Mouse (Mus musculus): ENCODE measurements at regions not wholly inside any gene's neighbourhood (a gene's known extent, or its start where the extent isn't known, plus 50 kb on each side); places are given as distances from the start of the nearest gene placed in this dataset.

- no peak for DNase-seq (ENCODE audit: low spot score in 2 of 2)
Observed at GRCm38 (mm10) chr9:98791709-98792108, 50.6 kb upstream of the Prr23a1 start.

DNA sequence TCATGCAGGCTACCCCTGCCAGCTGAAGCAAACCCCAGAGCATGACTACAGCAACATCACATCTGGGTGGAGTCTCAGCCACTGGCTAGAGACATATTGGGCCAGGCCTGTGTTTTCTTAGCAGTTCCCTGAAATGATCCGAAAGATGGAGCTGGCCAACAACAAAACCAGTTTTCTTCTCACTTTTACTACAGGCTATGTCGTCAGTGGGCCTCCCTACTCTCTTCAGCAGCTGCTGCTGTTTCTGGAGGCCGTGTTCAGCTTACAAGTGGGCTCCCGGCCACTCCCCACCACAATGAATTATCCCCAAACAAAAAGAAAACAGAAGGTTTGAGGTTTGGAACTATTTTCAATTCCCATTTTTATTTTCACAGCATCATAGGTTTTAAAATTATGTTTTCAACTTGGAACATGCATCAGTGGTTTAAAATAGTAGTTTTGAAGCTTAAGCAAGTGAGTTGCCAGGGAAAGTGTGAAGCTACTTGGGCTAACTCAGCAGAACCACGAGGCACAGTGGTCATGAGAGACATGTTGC lies 68.6 kb upstream of the Prr23a1 start:
- DNase-seq (ENCODE audit: low spot score in 2 of 2): peak; percentile 12 to 14

GRCm38 (mm10) chr9:98773212-98773611 lies 69.1 kb upstream of the Prr23a1 start:
- DNase-seq (ENCODE audit: low spot score in 2 of 2): no peak

DNA sequence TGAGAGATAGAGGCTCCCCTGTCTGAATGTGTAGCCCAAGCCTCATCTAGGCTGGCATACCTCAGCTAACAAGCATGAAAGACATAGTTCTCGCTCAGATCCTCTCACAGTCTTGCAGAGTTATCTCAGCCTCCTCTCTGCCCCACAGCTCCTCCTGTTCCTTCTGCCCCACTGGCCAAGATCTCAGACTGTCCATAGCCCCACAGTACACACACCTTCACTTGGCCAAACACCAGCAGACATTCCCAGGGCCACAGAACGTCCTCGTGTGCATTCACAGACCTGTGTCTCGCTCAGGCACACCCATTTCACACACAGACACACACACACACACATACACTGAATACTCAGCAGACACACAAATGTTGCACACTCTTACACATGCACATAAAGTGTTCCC lies 87.5 kb upstream of the Prr23a1 start:
- DNase-seq (ENCODE audit: low spot score in 2 of 2): no peak

GRCm38 (mm10) chr9:98753356-98753953 lies 88.8 kb upstream of the Prr23a1 start:
- DNase-seq (ENCODE audit: low spot score in 2 of 2): no peak

DNA sequence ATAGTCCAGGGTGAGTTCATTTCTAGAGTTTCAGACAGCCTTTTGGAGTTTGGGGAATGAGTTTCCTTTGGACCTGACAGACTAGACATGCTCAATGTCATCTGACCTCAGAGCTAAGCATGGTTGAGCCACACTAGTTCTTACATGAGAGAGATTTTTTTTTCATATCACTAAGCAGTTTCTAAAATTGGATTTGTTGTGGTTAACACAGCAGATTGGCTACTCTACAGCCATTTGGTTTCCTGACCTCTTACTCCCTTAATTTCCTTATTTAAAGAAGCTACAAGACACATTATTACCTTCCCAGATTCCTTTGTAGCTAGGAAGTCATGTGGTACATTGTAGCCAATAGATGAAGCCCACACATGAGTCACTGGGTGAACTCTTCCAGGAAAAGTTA lies 98.5 kb upstream of the Prr23a1 start:
- no peak for DNase-seq (ENCODE audit: low spot score in 2 of 2)

DNA sequence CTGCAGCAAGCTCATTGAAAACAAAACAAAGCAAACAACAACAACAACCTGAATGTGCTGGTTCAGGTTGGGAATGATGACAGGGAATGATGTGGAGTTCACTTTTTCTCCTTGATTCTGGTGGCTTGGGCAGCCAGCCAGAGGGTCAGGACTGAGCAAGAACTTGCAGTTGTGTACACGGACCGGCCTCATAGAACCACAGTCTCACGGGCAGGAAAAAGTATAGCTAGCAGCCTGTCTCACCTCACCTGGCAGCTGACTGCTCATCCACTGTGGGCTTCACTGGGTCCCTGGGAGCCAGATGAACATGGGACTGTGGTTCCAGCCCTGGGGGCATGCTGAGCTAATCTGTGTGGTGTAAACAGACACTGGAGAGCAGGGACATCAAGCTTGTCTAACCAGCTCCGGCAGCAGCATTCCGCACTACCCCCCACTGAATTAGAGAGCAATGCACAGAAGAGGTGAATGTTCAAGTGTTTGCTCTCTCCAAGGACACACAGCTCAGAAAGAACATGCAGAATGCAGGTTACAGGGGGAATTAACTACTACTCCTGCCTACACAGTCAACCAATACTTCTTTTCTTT lies 114.9 kb upstream of the Prr23a1 start:
- DNase-seq (ENCODE audit: low spot score in 2 of 2): no peak

- DNase-seq (ENCODE audit: low spot score in 2 of 2): peak; percentile 23 to 57
Observed at GRCm38 (mm10) chr9:98726638-98727037, 115.7 kb upstream of the Prr23a1 start.

DNA sequence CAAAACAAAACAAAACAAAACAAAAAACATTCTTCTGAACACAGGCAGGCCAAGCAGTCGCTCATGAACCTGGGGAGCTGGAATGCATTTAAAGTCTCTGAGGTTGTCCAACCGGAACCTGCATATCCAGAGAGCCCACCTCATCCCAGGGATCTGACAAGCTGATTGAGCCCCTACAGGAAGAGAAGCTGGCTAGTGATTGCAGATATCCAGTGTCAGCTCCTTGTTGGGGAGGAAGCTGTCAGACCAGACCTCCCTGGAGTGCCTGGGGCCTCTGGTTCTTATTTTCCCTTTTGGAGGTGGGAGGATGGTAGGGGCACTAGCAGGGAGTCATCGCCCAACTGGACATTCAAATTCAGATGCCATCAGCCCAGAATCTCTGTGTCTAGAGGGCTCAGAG lies 119.4 kb upstream of the Prr23a1 start:
- no peak for DNase-seq (ENCODE audit: low spot score in 2 of 2)

GRCm38 (mm10) chr9:98721381-98721780 lies 119.9 kb upstream of the Mrps22 start:
- peak; percentile 35 to 55 for DNase-seq (ENCODE audit: low spot score in 2 of 2)

- no peak for DNase-seq (ENCODE audit: low spot score in 2 of 2)
Observed at GRCm38 (mm10) chr9:98717701-98718270, 116.3 kb upstream of the Mrps22 start.

- DNase-seq (ENCODE audit: low spot score in 2 of 2): no peak
Observed at GRCm38 (mm10) chr9:98714661-98715060, 113.2 kb upstream of the Mrps22 start.

- DNase-seq (ENCODE audit: low spot score in 2 of 2): no peak
Observed at GRCm38 (mm10) chr9:98712826-98713225, 111.4 kb upstream of the Mrps22 start.

DNA sequence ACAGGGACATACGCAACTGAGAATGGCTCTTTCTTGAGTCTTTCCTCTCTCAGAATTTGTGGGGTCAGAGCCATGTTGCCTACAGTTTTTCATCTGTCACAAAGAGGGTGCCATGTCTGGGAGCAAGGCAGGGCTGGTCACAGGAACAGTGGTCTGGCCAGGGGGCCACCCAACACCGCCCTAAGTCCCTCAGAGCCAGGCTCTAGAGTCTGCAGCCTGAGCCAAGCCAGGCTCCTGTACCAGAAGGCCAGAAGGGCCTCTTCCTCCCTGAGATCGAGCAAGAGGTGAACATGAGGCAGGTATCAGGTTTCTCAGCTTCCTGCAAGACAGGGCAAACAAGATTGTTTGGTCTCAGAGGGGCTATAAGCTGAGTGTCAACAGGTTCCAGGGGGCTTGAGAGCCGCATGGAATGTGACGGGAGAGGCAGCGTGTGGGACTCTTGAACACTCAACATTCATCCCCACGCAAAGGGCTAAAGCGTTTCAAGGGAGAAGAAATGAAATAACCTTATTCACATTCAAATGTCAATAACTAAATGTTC lies 110.6 kb upstream of the Mrps22 start:
- no peak for DNase-seq (ENCODE audit: low spot score in 2 of 2)

GRCm38 (mm10) chr9:98710155-98710710 lies 108.8 kb upstream of the Mrps22 start:
- no peak for DNase-seq (ENCODE audit: low spot score in 2 of 2)

DNA sequence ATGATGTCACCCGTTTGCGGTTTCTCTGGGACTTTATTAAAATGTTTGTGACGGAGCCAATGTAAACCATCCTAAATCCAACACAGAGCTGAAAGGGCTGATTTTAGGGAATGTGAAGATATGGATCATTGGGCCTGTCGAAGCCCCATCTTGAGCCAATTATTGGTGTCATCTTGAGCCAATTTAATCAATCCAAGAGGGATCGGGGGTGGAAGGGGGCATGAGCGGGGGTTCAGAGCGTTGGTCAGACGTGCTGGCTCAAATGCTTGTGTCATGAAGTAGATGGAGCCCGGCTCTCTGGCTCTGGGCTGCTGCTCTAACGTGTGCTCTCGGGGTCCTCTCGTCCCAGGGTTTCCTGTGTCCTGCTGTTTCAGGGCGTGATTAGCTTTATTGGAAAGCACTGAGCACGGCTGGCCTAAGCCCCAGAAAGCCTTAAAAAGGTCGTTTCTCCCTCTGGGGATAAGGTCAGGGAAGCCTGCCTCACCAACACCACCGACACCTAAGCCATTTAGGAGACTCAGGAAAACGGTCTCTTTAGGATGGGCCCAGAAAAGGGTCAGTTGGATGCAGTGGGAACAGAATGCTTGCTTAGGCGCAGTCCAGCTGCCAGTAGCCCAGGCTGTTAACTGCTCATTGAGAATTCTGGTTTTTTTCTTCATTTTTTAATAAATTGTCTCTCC lies 106.7 kb upstream of the Mrps22 start:
- peak; percentile 19 for DNase-seq (ENCODE audit: low spot score in 2 of 2)

DNA sequence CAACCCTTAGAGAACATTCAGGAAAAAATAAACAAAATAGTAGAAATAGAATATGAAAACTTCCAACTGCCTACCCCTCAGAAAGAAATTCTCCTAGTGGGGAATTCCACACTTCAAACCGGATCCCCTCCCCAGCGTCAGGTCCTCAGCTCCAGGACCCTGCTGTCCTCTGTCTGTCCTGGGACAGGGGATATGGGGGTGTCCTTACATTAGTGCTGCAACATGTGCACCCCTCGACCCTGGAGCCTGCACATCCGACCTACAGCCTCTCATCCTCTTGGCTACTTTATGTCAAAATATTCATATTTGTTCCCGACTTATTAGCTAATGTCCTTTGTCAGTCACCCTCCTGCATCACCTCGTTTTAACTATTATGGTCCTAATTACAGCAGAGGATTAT lies 106.0 kb upstream of the Mrps22 start:
- DNase-seq (ENCODE audit: low spot score in 2 of 2): no peak

DNA sequence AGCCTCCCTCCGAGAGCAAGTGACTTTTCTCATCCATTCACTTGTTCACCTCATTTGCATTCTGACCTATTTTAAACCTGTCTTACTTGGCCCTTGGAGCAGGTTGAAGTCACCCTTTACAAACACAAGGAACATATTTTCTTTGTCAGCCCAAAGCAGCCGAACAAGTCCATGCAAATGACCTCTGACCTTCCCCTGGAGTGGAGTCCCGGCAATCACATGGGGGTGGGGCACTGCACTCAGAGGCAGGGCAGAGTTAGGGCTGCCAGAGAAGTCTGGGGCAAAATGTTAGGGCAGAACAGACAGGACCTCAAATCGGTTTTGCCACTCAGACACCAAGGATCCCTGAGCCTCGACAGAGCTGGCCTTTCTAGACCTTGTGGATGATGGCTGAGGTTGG lies 102.7 kb upstream of the Mrps22 start:
- no peak for DNase-seq (ENCODE audit: low spot score in 2 of 2)

- no peak for DNase-seq (ENCODE audit: low spot score in 2 of 2)
Observed at GRCm38 (mm10) chr9:98703331-98703730, 101.9 kb upstream of the Mrps22 start.

GRCm38 (mm10) chr9:98700571-98700970 lies 99.1 kb upstream of the Mrps22 start:
- DNase-seq (ENCODE audit: low spot score in 2 of 2): no peak

GRCm38 (mm10) chr9:98697155-98697554 lies 95.7 kb upstream of the Mrps22 start:
- no peak for DNase-seq (ENCODE audit: low spot score in 2 of 2)

GRCm38 (mm10) chr9:98695035-98695434 lies 93.6 kb upstream of the Mrps22 start:
- no peak for DNase-seq (ENCODE audit: low spot score in 2 of 2)
